Mouse (Mus musculus): ENCODE results near the gene Cd247.

Cd247 gene

DNA sequence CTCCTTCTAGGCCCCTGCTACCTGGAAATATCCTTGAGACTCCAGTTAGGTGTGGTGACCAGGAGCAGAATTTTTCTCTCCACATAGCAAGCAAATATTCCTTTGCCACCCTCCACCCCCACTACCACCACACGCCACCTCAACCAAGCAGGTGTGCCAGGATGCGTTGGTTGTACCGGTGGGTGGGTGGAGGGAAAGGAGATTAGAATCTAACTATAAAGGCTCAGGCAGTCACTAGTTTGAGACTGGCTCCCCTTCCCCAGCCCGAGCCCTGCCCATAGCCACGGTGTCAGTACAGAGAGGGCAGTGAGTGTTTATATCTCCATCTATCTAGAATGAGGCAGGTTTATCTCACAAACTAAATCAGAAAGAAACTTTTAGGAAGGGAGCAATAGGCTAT lies 39.7 kb downstream of the Cd247 start:
- no peak for DNase-seq

DNA sequence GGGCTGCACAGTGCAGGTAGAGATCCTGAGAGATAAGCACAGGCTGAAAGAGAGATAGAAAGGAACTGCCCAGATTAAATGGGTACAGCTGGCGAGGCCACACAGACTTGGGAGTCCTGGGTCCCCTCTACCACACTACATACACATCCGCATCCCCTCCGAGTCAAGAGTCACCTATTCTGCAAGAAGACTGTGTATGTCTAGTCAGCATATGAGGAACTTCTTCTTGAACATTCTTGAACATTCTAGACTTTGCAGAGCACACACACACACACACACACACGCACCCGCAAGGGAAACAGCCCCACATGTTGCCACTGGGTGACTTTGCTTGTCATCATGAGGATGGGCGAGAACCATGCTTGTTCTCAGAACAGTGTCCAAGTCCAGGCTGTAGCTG lies 40.1 kb downstream of the Cd247 start:
- no peak for DNase-seq

DNA sequence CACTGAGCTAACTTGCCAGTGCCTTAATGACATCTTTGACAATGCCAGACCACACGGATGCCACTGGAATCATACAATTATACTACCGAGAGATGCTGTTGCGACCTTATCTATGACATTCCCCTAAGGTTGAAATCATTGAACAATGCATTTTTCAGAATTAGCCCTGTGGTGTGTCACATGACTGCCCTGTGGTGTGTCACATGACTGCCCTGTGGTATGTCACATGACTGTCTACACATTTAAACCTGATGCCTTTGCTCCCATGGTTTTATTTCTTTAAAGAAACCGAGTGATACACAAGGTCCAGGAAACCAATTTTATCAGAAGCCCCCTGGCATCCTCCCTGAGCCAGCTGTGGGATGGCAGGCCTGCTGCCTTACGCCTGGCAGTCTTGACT lies 41.4 kb downstream of the Cd247 start:
- no peak for DNase-seq

DNA sequence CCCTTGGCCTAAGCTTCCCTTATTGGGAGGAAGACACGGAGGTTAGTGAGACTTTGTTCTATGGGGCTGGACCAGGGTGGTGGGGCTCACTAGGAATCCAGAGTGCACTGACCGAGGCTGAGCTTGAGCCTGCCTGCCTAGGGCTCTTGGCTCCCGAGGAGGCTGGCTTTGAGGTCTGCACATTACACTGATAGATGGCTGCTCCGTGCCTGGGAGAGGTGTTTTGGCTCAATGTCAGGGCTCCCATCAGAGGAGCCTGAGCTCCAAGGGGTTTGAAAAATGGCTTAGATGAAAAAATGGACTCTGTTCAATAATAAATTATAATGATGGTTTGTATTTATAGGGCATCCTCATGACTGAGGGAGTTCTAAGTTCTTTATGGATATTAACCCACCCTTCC lies 44.8 kb downstream of the Cd247 start:
- no peak for DNase-seq

DNA sequence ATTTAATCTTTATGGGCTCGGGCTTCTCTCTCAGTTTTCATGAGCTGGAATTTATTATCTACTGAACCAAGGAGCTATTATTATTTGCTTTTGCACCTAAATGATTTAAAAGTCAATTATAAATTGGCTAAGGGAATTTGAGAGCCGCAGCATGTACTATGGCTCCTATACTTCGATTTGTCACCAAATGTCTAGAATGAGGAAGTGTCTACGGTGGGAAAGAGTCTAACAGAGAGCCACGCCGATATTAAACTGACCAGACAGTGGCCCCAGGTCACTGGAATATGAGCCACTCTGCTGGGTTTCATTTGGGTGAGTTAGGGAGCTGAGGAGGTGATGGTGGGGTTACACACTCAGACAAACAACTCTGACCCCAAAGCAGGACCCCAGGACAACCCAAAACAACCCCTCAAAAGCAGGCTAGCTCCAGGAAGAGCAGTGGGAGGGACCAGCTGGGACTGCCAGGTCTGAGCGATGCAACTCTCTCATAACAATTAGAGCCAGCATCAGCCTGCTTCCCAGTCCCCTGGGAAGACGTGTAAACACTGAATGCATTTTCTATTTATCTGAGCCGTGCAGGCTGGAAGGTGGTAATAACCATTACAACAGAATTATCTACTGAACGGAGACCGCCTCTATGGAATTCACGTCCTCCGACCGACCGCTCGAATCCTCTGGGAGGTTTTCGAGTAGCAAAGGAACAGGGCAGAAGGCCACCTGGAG lies 45.6 kb downstream of the Cd247 start:
- no peak for DNase-seq

DNA sequence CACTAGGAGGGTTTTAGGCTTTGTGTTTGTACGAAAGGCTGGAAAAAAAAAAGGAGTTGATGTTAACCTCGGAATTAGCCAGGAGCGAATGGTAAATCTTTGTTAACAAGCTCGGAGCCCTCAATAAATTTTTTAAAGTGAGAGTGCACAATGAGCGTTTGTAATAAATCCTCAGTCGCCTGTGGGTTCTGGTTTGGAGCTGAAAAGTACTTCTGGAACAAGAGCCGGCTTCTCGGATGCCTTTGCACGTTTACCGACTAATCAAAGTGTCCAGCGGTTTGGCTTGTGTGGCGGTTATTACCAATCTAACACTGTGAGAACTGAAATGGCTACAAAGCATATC lies 46.1 kb downstream of the Cd247 start:
- DNase-seq = no peak

DNA sequence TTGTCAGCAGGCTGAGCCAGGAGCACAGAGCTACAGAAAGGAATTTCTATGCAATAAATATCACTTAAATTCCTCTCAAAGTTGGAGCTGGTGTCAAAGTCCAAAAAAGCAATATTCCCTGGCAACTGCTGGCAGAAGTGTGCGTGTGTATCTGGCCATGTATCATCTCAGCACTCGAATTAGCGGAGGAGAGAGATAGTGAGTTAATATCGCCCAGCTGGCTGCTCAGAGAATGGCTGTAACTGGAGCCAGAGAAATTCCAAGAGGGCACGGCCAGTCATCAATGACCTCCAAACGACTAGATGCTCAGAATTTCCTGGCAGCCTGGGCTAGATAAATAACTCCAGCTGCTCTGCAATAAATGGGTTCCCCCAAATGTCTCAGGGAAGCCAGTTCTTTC lies 48.0 kb downstream of the Cd247 start:
- peak in 1 of 2 experiments; percentile 32 for DNase-seq

DNA sequence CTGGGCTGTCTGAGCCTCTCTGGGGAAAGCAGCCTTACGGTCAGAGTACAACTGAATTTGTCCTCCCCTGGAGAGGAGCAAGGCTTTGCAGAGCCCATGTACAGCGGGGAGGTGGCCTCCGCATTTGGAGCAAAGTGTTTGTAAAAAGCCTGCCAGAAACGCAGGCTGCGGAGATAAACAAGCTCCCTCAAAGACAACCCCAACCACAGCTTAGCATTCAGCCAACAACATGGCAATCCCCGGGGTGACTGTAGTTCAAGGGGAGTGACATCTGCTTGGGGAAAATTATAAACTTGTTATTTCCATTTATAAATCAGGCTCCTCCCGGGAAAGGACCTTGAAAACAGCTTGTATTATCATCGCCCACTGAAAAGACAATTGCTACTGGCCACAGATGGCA lies 49.1 kb downstream of the Cd247 start:
- DNase-seq = no peak

DNA sequence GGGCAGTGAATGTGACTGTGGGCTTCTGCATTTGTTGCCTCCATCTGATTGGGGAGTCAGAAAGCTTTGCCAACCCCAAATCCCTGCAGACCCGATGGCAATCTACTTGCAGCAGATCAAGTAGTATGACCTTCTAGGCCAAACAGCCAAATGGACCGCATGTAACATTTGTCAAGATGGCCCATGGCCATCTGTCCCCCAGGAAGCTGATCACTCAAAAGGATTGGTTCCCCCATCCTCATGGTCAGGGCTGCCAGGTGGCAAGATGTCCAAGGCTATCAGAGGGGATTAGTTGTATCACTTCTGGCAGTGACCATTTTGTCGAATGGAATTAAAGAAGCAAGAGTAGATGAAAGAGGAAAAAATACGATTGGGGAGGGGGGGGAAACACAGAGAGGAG lies 50.7 kb downstream of the Cd247 start:
- peak; percentile 85 to 93 for DNase-seq

DNA sequence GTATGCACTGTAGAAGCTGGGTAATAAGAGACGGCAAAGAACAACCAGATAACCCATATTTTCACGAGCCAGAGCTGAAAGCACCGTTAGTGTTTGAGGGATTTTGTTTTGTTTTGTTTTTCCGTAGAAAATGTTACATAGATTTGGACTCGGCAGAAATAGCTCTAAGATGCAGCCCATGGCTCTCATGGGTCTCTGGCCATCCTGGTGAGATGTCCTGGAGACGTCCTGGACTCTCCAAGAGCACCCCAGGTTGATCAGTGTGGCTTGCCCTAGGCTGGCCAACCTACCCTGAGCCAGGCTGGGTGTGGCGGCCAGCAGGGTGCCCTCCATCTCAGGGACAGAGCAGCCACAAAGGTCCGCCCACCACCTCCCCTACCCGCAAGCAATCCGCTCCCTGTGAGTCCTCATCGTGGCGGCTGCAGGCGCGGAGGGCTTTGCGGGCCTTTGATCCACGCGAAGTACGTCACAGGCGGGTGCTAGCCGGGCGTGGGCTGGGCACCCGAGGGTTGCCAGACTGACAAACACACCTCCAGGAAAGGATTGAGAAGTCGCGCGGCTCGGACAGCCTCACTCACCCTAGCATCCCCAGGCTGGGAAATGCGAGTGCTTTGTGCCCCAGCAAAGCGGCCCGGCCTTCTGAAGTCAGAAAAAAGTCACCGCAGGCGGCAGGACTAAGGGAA lies 52.2 kb downstream of the Cd247 start:
- DNase-seq = peak in 1 of 2 experiments; percentile 33

DNA sequence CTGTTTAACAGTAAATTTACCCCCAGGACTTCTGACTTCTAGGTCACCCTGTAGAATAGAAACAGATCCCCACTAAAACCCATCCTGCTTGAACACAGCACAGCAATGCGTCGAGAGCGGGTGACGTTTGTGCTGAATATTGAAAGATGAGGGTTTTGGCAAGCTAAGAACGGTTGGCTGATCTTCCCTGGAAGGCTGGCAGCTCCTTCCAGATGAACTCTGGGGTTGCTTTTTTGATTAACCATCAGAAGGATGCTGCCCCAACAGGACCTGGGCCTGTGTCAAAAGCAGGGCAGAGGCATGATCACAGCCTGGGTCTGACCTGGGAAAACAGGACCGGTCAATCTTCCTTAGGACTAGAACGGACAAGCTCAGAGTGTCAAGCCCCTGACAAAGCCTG lies 53.7 kb downstream of the Cd247 start:
- DNase-seq = peak; percentile 51 to 58

DNA sequence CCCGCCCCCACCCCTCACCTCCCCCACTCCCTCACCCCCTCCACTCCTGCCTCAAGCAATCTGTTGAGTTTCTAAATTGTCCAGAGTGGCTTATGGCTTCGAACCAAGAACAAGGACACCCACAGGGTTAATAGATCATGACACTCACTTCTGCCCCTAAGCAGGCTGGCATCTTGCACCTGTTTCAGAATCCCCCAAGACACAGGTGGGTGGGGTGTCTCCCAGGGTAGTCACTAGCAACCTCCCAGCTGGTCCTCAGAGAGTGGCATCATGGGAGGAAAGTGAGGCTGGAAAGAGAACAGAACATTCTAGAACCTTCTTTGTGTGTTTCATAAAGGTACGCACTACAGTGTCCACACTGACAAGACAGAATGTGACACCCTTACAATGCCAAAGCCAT lies 55.1 kb downstream of the Cd247 start:
- DNase-seq = peak; percentile 45 to 61

DNA sequence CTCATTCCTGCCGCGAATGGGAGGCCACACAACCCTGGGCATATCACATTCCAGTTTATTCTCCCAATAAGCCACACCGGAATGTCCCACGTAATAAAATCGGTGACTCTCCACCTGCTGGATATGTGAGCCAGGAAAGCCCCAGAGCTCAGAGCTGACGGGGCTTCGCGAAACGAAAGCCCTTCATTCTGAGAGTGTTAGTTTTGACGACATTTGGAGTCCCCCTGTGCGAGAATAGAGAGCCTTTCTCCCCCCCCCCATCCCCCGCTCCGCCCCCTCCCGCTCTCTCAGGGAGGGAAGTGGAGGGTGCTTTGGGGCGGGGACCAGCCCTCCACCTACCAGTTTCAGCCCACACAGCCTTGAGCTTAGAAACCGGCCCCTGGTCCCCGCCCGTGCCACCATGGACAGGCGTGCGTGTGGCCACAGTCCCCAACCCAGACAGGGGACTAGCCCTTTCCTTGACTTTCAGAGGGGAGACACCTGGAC lies 56.0 kb downstream of the Cd247 start:
- DNase-seq = no peak

DNA sequence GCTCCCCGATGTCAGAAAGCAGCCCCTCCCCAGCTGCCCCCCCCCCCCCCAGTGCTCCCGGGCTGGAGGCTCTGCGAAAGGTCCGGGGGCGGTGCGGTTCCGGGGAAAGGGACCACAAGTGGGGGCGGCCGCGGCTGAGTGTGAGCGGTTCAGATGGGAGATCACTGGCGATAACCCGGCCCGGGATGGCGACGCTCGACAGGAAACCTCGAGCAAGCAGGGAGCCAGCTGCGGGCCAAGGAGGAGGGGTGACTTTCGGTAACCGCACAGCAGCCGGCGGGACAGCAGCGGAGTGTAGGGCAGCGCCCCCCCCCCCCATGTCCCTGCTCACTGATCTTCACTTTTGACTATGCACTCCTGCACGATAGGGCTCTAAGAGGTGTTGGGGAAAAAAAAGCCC lies 56.5 kb downstream of the Cd247 start:
- DNase-seq = peak in 1 of 2 experiments; percentile 34

DNA sequence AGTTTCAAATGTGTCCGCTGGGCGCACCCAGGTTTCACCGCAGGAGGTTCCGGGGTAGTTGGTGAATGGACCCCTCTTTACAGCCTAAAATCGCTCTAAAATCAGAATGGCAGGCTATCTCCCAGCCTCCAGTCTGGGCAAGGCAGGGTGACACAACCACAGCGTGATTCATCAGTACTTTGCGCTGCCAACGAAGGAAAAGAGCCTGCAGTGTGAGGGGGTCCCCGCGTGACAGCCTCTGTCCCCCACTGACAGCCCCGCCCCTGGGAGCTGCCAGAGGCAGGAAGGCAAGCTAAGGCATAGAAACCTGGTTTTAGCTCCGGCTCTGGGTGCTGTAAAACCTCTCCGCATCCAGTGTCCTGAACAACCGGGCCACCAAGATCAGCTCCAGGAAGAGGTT lies 56.9 kb downstream of the Cd247 start:
- no peak for DNase-seq

DNA sequence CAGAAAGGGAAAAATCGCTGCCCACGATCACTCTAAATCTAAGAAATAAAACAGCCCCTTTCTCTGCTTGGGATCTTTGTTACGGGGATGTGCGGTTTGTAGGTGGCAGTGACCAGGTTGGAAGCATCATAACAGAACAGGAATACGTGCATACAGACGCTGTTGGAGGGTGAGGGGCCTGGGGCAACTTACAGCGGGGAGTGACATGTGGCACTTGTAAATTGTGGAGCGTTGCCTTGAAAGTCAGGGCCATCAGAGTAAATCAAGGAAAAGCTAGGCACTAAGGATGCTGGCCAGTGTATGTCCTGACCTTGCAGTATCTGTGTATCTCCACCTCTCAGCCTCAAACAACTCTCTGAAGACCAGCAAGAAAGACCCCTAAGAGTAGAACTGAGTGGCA lies 59.9 kb downstream of the Cd247 start:
- DNase-seq = no peak

DNA sequence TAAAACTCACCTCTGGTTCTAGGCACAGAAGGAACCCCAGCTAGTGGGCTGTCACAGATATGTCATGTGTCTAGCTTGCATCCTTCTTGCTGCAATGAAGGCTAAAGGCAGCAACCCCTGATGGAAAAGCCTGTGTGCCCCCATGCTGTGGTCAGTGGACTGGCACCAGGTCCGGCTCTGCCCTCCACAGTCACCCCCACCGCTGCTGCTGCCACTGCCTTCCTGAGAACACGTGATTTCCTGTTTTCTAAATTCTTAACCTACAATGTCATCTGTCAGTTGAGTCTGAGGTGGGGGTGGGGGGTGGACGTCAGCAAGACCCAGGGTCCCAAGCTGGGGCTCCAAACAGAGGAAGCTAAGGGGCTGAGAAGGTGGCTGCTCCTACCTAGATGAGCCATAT lies 60.4 kb downstream of the Cd247 start:
- no peak for DNase-seq

DNA sequence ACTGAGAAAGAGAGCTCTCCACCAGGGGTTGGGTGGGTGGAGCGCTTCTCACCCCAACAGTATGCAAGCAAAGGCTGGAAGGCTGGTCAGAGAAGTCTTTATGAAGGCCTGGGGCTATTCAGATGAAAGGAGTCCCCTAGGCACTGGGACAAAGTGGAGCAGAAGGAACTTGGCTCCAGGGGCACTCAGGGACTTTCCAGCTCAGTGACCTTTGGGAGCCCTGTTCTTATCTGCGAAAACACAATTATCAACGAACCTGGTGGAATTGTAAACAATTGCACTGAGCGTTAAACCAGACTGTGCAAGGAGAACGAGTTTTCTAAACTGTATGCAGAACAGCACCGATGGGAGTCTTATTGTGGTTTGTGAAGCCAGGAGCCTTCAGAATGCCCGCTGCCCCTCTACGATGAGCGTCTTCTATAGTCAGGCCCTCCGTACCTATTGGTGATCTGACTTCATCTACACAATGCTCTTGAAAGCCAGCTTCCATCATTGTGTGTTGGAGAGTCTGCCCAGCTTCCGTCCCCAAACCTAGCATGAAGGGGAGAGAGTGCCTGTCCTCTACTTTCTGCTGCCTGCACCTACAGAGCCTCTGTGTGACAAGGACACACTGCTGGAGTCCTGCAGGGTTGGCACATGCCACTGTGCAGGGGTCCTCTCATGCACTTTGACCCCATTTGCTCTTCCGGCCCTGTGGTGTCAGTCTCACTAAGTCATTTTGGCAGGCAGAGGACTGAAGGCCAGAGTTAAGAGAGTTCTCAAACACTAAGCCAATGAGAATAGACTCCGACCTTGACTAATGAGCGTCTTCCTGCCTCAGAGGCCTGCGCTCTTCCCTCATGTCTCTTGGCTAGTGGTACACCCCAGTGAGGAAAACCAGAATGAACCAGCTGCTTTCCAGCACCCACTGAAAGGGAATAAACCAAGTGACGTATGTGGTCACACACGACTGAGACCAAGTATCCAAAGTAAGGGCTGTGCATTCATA lies 61.3 kb downstream of the Cd247 start:
- DNase-seq = no peak

DNA sequence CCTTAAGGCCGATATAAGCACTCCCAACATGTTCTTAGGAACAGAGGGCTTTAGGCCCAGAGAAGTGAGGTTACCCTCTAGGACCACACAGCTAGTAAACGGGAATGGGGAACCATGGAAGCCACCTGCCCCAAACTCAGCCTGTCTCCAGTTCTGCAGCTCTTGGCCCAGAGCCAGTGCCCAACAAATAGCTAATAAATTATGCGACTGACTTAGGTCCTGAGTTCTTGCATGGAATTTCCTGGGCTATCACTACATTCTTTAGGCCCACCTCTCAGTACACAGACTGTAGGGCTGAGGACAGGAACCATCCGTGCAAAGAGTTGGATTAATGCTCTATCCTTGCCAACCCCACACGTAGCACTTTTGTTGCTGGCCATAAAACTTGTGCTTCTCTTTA lies 63.6 kb downstream of the Cd247 start:
- DNase-seq = peak; percentile 47 to 52

DNA sequence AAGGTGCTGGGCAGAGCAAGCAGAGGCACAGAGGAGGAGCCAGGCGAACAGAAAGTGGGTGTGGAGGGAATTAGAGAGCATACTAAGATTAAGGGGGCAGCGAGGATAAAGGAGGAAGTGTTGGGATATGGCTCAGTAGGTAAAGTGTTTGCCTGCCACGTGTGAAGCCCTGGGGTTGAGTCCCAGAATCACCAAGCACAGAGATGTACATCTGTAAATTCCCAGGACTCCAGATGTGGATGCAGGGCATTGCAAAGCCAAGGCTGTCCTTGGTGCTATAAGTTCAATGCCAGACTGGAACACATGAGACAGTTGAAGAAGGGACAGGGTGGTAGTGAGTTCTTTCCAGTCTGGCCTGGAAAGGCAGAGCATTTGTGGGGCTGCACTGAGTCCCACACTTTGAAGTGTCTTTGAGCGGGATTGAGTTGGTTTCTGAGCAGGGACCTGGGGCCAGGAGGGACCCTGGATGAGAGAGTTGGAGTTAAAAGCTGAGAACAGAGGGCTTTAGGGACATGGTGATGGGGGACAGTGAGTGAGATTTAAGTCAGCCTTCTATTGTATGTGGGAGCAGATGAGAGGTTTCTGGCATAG lies 64.7 kb downstream of the Cd247 start:
- DNase-seq = no peak

DNA sequence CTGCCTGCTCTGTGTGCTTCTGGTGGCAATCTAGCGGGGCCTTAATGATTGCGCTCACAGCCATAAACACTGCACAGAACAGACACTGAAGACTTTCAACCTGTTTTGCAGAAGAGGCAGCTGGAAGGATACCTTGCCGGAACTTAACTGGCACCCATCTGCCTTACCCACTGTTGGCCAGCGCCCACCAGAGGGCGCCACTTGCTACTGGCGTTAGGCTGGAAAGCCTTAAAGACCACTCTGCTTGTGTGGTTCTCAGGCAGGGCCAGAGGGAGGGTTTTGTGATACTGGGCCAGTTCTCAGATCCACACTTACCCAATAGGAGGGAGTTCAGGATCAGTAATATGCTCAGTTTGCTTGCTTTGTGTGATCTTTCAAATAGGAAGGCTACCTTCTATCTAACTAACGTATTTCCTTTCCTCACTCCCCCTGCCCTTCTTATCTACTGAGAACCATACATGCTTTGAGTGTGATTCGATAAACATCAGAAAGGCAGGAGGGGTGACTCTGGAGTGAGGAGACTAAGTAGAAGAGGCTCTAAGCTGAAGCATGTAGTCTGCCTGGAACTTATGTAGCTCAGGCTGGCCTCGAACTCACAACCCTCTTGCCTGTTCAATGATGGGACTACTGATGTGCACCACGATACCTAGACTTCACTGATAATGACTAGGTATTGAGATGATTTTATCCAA lies 65.4 kb downstream of the Cd247 start:
- peak; percentile 84 to 89 for DNase-seq

DNA sequence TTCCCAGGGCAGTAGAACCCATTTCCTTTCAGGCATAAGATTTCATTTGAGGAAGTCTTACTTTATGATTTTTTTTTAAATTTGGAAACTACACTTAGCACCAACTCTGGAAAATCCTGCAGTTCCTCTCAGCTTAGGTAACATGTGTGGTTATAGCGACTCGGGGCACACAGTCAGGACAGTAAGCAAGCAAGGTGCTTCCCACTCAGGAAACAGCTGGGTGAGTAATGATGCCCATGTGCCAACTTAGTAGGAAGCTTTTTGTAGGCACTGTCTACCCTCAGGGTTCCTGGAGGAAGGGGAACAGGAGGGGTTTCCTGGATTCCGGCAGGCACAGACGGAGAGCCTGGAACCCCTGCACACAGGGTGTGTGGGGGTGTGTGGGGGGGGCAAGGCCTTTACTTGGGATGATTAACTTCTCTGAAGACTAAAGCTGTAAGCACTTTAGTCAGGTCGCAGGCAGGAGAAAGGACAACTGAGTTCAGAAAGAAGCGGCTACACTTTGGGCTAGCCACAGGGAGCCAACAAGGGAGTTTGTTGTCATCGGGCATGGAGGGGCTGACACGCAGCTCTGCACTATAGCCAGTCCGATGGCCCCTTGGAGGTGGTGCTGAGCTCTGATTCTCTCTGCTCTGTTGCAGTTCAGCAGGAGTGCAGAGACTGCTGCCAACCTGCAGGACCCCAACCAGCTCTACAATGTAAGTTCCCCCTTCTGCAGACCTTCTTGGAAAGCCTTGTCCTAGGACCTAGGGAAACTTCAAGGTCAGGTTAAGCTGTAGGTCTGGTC lies 67.5 kb downstream of the Cd247 start:
- DNase-seq = no peak
